Mouse (Mus musculus): ENCODE data around the gene Ldlrad2.

GRCm38 (mm10) chr4:137525426-137525825 lies 48.9 kb downstream of the Ldlrad2 start:
- no peak for TF ChIP-seq CTCF (IDR thresholded peaks at IDR 0.05; ENCODE audit: insufficient read depth, low read length)
- TF ChIP-seq POLR2A (IDR thresholded peaks at IDR 0.05; ENCODE audit: borderline replicate concordance, extremely low read depth, low read depth, low read length): no peak
